Mouse (Mus musculus) embryonic fibroblast, embryonic 13.5 days (primary cell): ENCODE data around the gene Snrnp25. TPM values are rescaled to one million over a fixed set of nuclear protein-coding genes. Genes with fewer than 3 reads are reported as not detected.

Experiments used
- H3K27ac ChIP-seq: 2 replicates; pipeline ENCODE4 v1.5.1; 2012; ENCODE audit warnings: low read length, control low read depth, inconsistent platforms; ENCODE audit not compliant: insufficient read depth
- H3K4me1 ChIP-seq: 2 replicates; pipeline ENCODE4 v1.6.1; 2011; ENCODE audit warnings: low read length; ENCODE audit not compliant: control insufficient read depth, insufficient read depth
- H3K4me3 ChIP-seq: 2 replicates; pipeline ENCODE4 v1.5.1; 2011; ENCODE audit warnings: mild to moderate bottlenecking, control low read depth, low read length; ENCODE audit not compliant: insufficient read depth
- CTCF ChIP-seq: IDR thresholded peaks from 2 replicates; pipeline ENCODE4 v1.5.1; 2011; ENCODE audit warnings: mild to moderate bottlenecking, control low read depth, low read length, moderate library complexity, borderline replicate concordance; ENCODE audit not compliant: insufficient read depth
- POLR2A ChIP-seq: IDR thresholded peaks from 2 replicates; pipeline ENCODE4 v1.6.1; 2011; ENCODE audit warnings: low read depth, mild to moderate bottlenecking, control low read depth, low read length, moderate library complexity
- polyA plus RNA-seq: library from polyadenylated mRNA; stranded (reverse); fragments of >200 nt; gene quantifications from 2 replicates; pipeline ENCODE4 v1.2.4, GENCODE M21; 2011; ENCODE audit warnings: low read depth; ENCODE audit not compliant: missing spikeins, insufficient read length

Snrnp25 gene
- polyA plus RNA-seq, 1 experiment: 20.4 TPM

DNA sequence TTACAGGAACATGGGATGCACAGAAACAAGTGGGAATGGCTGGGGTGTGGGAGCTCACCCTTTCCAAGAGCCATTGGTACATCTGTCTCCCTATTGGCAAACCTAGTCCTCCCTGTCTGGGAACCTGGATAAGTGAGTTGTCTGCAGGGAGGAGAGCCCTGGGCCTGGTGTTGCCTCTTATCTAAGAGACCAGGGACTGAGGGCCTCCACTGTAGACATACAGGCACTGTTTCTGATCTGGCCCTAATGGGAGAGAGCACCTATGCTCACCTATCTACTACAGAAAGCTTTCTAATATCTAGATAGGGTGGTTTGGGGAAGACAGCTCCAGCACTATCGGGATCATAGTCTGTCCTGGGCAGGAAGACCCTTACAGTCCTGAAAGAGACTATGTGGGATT is 50.9 kb downstream of the Snrnp25 start:
- H3K4me3 ChIP-seq: no peak overlapping the region
- no peak overlapping the region for H3K27ac ChIP-seq
- no peak for TF ChIP-seq CTCF
- no peak for TF ChIP-seq POLR2A
- peaks cover 4% of the 10 kb centered on the region for H3K4me1 ChIP-seq

DNA sequence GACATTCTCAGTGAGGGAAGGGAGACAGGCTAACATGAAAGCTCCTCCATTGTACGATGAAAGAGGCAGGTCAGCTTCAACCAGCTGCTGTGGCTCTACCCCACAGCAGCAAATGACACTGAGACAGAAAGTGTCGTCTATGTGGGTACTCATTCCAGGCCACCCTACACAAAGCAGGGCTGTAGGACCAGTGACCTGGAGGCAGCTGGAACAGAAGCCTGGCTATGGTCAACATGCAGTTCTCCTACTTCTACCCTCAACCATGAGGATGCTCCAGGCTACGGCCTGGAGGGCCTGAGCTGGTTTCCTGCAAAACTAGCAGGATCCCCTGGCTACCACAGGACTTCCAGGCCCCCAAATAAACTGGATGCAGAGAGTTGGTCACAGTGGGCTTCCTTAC is 51.4 kb downstream of the Snrnp25 start:
- TF ChIP-seq CTCF (no peak), POLR2A (no peak)
- Histone ChIP-seq H3K4me1 (peaks cover 2% of the 10 kb centered on the region; the same call in 1 of the 2 replicates), H3K4me3 (no peak overlapping the region), H3K27ac (no peak overlapping the region)

Other genes starting within 250 kb of the Snrnp25 start
- gene 4930524B15Rik, start 239.8 kb upstream of the Snrnp25 start, polyA plus RNA-seq: not detected in 2 replicates
- 0.77 TPM in 1 of 2 replicates, not detected in the other for gene Nsg2, start 205.0 kb upstream of the Snrnp25 start, polyA plus RNA-seq
- not detected in 2 replicates for gene Il9r, start 5.1 kb upstream of the Snrnp25 start, polyA plus RNA-seq
- gene Rhbdf1, start 16.9 kb downstream of the Snrnp25 start, polyA plus RNA-seq: 45.9 and 49.1 TPM in 2 replicates
- gene Mpg, start 21.1 kb downstream of the Snrnp25 start, polyA plus RNA-seq: 20.7 and 21.2 TPM in 2 replicates
- gene Nprl3, start 62.3 kb downstream of the Snrnp25 start, polyA plus RNA-seq: 43.1 and 49.4 TPM in 2 replicates
- gene Hba-x, start 71.0 kb downstream of the Snrnp25 start, polyA plus RNA-seq: not detected in 2 replicates
- gene Hba-a1, start 78.1 kb downstream of the Snrnp25 start, polyA plus RNA-seq: not detected in 2 replicates
- gene Hbq1b, start 81.5 kb downstream of the Snrnp25 start, polyA plus RNA-seq: not detected in 2 replicates
- not detected in 2 replicates for gene Hba-a2, start 91.1 kb downstream of the Snrnp25 start, polyA plus RNA-seq
- not detected in 2 replicates for gene Hbq1a, start 94.7 kb downstream of the Snrnp25 start, polyA plus RNA-seq
- 53.6 and 58.8 TPM in 2 replicates for gene Sh3pxd2b, start 142.4 kb downstream of the Snrnp25 start, polyA plus RNA-seq
- gene Ubtd2, start 250.0 kb downstream of the Snrnp25 start, polyA plus RNA-seq: 37.1 and 47.0 TPM in 2 replicates